Mouse (Mus musculus): ENCODE data around the gene Grb14.

Gene Grb14

DNA sequence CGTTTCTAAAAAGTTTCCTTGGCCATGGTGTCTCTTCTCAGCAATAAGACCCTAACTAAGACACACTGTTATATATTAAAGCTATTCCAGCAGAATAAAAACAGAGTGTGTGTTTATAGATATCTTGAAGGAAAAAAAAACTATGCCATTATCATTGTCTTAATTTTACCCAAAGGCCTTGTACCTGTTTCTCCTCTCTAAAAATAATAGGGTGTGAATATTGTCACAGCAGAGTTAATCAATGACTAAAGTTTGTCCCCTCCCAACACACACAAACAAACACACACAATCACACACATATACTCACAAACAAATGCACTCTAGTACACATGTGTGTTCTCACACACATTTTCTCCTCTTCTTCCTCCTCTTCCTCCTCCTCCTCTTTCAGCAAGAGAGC, at the start of gene Grb14:
Gene Grb14 (minus strand): TSS at position 101 of the 400 bp plus-strand sequence.
- DNase-seq (ENCODE audit: low spot score): no peak

DNA sequence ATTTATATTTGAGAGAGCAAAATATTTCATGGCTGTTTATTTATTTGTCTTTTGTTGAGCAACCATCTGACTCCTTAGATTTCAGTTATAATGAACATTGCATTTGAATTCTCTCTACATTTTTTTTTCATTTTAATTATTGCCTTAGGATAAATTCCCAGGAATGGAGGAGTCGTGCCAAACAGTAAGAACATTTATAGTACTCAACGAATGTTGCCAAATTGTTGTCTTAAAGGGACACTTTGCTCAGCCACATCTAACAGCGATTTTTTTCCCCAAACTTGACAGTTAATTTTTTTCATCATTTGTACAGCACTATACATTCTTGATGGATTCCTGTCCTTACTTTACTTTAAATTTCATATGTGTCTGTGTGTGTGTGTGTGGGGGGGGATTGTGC, 47.4 kb upstream of the Grb14 start:
- no peak for DNase-seq (ENCODE audit: low spot score)

DNA sequence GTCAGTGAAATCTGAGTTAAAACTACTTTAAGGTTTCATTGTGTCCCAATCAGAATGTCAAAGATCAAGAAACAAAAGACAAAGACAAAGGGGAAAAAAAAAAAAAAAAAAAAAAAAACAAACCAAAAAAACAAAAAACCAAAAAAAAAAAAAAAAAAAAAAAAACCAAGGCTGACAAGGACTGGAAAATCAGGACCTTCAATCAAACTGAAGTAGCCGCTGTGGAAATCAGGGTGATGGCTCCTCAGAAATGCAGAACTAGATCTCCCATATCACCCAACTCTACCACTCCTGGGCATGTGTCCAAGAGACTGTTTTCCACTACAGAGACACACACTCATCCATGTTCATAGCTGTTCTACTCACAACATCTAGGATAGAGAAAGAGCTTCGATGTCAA, 29.0 kb upstream of the Grb14 start:
- no peak for DNase-seq (ENCODE audit: low spot score)

DNA sequence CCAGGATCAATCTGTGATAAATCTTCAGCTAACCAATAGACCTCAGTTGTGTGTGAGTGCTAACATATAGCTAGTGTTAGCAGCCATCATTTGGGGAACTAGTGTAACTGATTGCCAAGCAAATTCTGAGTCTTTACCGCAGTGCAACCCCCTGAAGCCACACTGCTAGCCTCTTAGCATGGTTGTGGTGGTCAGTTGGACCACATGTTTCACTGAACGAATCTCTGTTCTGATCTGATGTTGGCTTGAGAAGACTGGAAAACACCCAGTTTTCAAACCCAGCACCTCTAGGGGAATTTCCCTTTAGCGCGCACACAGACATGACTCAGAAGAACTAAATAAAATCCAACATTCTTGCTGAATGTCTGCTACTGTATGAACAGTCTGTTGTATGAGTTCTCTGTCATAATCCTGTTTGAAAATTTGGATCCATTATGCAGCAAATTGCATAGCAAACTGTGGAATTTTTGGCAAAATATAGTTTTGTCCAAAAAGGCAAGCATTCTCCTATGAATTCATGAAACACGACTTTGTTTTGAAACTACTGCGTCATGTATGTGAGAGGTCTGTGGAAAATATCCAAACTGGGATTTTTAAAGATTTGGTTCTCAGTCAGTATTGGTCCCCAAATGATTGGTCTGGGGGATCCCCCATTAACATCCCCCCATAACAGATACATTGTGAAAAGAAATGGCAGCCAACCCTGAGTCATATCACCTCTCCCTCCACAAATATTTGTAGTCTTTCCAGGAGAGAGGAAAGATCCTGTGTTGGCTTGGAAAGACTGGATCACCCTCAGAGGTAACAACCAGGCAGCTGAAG, 27.6 kb upstream of the Grb14 start:
- no peak for DNase-seq (ENCODE audit: low spot score)

DNA sequence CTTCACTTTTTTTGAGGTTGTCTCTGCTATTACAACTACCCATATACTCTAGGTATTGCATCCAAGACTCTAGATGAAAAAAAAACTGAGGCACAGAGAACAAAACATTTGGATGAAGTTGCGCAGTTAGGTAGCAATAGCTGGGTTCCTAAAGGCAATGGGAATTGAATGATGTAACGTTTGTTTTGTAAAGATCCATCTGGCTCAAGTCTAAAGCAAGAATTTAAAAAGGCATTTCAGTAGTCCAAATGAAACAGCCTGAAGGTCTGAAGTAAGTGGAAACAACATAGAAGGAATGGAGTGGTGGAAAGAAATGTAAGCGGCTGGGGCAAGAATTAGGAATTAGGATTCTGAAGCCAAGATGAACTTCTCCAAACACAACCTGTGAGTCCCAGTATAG, 26.0 kb upstream of the Grb14 start:
- DNase-seq (ENCODE audit: low spot score): no peak

DNA sequence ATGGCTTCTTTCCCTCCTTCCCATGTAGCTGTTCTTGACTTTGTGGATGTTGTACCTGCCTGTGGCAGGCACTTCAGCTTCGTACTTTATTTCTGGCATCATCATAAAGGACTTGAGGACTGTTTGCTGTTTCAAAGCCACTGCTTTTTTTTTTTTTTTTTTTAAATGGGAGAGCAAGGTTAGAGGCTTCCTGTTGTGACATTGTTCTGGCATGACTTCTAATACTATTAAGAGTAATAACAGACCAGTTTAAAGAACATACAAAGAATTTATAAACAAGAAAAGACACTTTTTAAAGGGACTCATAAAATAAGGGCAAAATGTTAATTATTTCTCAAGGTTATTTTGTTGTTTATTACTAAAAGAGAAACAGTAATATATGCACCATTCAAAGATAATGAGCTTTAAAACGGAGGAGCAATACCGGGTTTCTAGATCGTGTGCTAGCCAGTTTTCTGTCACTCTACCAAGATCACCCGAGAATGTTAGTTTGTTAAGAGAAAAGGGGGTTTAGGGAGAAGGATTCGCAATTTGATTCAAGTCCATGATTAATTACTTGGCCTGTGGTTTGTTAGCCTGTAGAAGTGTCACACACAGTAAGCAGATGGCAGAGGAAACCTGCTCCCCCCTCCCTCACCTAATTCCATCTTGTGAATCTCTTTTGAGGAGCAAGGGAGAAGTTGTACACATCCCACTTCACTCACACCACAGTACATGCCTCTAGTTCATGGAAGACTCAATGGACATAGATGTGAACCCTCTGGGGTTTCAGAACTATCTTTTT, 23.6 kb upstream of the Grb14 start:
- DNase-seq (ENCODE audit: low spot score): no peak

DNA sequence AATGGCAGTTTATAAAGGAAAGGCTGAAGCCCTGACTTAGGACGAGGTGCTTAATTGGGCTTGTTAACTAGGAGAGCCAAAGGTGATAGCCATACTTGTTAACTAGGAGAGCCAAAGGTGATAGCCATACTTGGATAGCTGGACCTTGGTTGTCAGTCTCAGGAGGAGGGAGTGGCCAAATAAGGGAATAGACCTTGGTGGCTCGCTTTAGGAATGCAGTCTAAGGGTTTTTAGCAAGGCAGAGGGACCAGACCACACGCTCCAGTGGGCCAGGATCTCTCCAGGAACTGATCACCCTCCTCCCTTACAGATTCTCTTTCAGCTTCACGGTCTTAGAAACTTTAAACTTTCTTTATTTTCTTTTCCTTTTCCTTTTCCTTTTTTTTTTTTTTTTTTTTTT, 13.4 kb upstream of the Grb14 start:
- DNase-seq (ENCODE audit: low spot score): no peak

DNA sequence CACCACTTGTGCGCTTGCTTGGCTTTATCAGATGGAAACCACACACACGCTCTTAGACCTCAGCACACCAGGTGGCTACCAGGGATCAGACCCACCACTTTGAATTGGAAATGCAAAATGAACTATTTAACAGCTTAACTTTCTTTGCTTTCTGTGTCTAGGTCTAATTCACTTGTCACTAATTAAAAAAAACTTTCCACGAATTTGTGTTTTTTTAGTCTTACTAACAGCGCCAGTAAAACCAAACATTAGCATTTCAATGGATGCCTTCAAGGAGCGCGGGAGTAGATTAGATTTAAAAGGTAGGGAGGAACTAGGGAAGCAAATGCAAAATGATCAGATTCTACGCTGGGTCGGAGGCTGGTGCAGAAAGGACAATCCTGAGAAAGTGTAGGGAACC, 12.8 kb upstream of the Grb14 start:
- DNase-seq (ENCODE audit: low spot score): no peak

DNA sequence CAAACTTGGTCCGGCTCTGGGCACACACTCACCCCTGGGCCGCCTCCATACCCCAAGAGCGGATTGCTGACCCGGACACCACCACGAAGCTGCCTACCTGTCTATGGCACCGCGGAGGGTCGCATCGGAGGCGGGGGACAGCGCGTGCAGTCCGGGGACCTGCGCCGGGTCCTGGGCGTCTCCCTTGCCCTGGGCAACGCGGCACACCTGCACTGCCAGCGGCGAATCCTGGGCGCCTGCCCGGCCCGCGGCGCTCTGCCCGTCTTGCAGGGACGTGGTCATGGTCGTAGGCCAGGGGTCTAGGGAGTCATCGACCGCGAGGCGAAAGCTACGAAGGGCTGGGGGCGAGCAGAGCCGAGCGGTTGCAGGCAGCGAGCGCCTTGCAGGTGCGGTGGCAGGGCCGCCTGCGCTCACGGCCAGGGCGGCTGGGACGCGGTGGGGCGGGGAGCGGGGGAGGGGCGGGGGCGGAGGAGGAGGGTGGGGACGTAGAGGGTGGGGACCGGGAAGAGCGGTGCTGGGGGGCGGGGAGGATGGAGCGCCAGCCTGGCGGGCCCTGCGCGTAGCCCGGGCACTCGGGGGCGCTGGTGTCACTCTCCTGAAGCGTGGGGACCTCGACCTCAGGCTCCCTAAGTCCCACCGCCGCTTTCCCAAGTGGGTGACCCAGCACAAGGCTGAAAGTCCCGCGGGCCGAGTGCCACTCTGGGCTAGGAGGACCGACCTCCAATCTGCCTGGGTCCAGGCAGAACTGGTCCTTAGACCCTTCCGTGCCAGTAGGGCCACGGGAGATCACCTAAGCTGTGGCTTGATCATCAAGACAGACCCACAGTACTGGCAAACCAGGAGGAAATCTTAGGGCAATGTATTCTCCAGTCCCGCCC, 2.2 kb downstream of the Grb14 start:
- DNase-seq (ENCODE audit: low spot score): peak; percentile 27

DNA sequence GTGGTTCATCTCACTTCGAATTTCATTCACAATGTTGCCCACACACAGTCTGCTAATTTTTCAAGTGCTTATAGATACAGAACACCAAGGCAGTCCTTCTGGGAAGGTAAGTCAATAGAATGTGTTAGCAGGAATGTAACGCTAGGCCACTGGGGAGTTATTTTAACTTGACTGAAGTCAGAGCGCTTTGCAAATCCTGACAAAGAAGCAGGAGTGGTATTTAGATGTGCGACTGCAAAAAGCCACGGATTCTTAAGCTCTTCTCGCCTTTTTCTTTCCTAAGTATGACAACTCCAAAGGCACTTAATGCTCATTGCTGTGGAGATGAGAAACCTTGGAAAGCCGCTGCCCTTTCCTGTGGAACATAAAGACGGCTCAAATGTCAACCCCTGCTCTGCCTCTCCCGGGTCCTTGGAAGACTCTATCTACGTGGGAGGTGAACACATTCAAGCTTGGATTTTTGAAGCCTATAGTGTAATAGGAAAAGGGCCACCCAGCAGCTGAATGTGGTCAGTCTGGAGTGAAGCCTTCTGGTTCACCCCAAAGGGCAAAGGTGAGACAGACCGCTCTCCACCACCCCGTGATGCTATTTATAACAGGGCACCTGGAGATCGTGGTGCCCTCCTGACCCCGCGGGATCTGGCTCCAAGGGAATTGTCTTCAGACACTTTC, 3.0 kb downstream of the Grb14 start:
- DNase-seq (ENCODE audit: low spot score): no peak

DNA sequence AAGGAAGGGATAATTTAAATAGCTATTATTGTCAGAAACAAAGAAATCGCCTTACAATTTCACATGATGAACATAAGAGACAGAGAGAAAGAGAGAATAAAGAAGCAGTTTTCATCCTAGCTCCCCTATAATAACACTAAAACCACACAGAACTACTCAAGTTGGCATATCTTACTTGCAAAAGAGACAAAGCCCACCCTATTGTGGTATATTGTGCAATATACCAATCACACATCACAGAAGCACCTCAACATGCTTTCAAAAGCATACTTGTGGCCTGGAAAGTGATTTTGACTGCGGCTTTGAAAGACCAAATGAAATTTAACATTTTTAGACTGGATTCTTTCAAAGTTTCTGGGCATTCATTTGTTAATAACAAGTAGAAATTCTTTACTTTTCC, 7.4 kb downstream of the Grb14 start:
- no peak for DNase-seq (ENCODE audit: low spot score)

DNA sequence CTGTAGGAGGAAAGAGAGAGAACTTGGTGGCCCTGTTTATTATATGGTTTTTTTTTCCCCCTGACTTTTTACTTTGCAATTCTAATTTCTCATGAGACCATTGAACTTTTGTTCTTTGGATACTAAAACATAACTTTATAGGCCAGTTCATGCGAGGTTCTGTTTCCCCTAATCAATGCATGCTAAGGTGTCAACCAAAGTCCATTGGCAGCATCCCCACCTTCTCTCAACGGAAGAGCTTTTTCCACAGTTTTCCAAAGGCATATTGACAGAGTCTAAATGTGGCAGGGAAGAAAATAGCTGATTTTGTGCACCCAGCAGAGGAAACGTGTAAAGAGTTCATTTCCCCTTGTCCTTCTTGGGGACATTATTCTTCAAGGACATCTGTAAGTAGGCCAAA, 10.2 kb downstream of the Grb14 start:
- DNase-seq (ENCODE audit: low spot score): no peak

DNA sequence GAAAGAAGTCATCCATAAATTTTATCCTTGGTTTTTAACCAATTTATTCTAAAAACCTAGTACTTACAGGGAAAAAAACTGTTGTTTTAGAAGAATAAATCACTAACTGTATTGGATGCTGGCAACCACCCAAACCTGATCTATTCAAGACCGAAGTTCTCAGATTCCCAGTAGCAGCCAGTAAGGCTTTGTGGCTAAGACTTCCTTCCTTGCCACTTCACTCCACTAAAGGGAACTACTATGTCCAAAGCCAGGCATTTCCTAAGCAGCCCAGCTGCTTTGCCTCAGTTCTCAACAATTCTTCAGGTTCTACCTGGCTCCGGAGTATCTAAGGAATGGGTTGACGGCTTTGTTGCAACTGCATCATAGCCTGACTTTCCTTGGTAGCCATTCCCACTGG, 14.7 kb downstream of the Grb14 start:
- DNase-seq (ENCODE audit: low spot score): no peak

DNA sequence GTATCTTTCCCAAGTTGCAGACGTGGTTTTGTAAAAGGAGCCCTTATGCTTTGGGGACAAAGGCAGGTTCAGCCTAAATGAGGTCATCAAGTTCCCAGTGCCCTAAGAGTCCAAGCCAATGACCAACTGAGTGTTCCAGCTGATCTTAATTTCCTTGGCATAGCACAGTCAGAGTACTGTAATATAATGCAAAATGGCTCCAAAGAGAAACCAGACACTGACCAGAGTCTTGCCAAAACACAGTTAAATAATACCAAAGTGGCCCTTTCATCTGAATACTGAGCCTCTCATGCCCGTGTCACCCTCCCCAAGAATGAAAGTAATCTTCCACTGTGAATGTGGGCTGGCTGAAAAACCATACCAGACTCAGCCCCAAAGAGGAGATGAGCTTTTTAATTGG, 17.4 kb downstream of the Grb14 start:
- DNase-seq (ENCODE audit: low spot score): no peak

DNA sequence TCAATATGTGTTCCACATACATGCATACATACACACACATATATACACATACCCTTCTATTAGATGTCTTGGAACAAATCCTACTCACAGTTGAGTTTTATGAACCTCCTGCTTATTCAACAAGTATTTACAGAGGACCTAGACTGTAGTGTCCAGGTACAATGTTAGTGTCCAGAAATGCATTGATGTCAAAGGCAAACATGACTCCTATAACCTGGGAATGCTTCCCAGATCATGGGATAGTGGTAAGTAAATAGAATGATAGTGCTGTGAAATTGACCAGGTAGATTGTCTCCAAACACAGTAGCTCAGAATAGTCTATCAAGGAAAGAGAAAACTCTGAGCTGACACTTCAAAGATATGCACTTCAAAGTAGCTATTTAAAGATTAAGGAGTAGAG, 19.7 kb downstream of the Grb14 start:
- no peak for DNase-seq (ENCODE audit: low spot score)

DNA sequence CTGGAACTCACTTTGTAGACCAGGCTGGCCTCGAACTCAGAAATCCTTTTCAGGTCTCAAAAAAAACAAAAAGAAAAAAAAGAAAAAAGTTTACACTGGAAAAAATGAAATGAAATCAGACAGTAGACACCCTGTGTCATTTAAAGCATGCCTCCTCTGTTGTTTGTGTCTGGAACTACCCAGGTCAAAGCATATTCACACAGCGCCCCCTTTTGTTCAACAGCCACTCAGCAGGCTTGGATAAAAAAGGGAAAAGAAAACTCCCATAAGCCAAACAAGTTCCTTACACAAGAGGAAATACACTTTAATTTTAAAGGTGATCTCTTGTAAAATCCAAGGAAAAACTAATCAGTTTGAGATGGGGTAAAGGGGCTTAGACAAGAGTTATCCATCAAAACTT, 21.4 kb downstream of the Grb14 start:
- no peak for DNase-seq (ENCODE audit: low spot score)

DNA sequence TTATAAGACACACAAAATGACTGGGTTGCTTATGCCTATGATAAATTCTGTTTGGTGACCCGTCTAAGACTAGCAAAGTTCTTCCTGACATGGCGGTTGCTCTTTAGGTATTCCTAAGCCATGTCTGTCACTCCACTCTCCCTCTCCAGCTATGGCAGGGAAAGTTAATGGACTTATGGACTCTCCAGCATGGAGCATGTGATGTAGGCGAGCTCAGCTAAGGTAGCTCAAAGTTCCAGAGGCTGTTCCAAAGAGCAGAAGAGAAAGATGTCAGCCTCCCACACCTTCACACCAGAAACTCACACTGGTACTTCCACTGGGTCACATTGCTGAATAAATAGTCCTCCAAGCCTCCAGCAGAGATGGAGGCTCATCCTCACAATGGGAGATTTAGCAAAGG, 22.2 kb downstream of the Grb14 start:
- no peak for DNase-seq (ENCODE audit: low spot score)

DNA sequence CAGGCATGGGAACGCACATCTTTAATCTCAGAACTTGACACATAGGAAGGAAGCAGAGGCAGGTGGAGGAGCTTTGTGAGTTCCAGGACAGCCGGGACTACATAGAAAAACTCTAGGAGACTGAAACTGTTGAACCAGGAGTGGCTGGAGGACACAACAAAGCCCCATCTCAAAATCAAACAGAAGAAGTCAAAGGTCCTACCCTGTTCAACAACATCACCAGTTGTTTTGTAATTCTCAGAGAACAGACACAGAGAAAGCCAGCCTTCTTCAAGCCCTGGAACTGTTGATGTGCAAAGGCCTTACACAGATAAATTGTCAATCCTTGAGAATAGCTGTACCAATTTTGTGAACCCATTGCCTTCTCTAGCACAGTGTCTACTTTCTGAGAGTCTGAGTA, 29.7 kb downstream of the Grb14 start:
- DNase-seq (ENCODE audit: low spot score): no peak

DNA sequence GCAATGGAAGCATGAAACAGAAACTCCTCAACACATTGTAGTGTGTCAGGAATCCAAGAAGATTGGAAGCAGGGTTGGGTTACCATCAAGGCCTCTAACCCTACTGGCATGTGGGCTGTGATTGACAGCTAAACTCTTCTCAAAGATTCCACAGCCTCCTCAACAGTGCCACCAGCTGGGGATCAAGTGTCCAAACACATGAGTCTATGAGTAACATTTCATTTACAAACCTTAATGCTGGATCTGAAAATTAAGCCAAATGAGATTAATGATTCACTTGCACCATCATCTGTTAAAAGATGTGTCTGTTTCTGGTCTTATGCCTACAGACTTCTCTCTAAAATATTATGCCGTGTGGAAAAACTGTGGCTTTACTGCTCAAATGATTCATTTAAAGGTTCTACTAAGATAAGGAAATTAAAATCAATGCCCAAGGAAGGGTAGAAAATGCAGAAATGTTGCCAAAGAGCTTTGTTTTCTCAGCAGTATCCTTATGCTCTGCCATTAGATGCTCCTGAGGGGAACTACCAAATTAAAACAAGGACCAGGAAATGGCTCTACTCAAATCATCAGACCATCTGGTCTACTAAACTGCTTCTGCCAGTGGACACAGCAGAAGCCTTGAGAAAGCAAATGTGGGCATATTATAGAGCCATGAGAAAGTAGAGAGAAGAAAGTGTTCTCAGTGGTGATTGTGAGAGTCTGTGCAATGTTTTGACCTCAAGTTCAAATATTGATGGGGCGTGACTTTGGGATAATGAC, 35.2 kb downstream of the Grb14 start:
- DNase-seq (ENCODE audit: low spot score): no peak

DNA sequence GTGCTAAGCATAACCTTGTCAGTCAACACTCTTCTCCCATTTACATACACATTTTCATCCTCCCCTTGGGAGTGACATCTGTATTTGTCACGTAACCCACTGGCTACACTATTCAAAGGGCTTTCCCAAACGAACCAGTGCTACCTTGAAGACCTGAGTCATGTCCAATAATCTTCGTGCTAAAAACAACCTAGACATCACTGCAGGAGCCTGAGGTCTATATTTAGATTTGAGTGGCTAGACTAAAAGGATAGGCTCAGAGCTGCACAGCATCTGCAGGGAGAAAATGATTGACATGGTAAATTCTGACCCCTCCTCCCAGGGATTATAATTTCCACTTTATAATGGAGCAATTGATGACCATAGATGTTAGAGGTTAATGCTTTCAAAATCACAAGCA, 37.0 kb downstream of the Grb14 start:
- DNase-seq (ENCODE audit: low spot score): no peak

DNA sequence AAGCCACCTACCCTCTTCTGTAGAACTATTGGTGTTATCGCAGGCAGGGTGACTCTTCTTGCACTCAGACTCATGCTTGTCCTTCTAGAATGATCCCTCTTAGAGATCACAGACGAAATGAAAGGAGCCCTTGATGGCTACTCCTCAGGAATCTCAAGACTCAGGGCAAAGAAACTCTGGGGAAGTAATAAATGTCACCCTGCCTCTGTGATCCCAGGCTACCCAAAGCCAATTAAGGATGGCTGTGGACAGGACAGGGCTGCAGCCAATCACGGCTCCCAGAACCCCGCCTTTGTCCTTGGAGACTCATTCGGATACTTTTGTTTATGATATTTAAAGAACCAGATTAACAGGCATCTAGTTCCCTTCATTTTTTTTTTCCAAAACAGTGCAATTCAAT, 49.2 kb downstream of the Grb14 start:
- DNase-seq (ENCODE audit: low spot score): no peak

All from ovary, postnatal 10 days (tissue).